Mouse (Mus musculus): ENCODE measurements around the gene Mapk9.

- TF ChIP-seq CTCF (IDR thresholded peaks at IDR 0.05) (no peak), EP300 (IDR thresholded peaks at IDR 0.05) (no peak)
These were observed 11.1 kb upstream of the Mapk9 start for GRCm38 (mm10) chr11:49835257-49835956.

Data from lung, postnatal 0 days (tissue).